Mouse (Mus musculus) left cerebral cortex, adult 18-20 months (tissue): ENCODE data around the gene Agpat3. TPM values are rescaled to one million over a fixed set of nuclear protein-coding genes. Genes with fewer than 3 reads are reported as not detected.

Source experiments
- DNase-seq, 2 experiments: peaks; one replicate each; pipeline ENCODE4 v3.0.0; 2021 to 2022; ENCODE audit warnings: low spot score in 2 of 2, mixed read lengths in 1 of 2
- total RNA-seq, 2 experiments: library from RNA; stranded (reverse); gene quantifications; 2 replicates each; pipeline ENCODE4 v1.2.3; 2021

Gene Agpat3
- total RNA-seq, 2 experiments from 2014 or later = 233 to 243 TPM

DNA sequence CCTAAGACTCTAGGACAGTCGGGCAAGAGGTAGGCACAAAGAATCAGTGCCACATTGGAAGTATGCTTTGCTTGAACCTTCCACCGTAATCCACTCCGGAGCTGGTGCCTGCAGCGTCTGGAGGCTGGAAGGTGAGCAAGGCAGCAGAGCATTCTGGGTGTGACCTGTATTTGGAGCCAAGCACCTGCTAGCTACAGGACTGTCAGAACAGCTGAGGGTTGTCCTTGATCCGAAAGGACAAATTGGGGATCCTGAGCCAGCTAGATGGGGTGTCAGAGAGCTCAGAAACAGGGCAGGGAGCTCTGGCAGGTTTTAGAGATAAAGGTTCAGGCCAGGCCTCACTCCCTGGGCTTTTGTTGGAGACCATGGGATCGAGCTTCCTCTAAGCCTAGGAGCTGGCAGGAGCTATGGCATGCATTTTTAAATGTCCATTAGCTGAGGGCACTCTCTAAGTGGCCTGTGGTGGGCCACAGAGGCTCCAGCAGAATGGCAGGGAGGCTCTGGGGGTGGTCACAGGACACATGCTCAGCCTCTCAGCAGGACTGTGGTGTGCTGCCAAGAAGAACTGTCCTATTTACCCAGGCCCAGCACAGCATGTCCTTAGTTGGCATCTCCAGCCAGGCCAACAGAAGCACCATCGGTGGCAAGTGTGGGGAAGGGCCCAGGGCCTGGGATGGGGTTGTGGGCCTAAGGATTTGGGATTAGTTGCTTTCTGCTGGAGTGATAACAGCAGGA, 91.2 kb downstream of the Agpat3 start:
- DNase-seq = no peak

- DNase-seq = no peak
These were observed 92.0 kb downstream of the Agpat3 start for GRCm38 (mm10) chr10:78260322-78260721.

- DNase-seq = no peak
These were observed 92.6 kb downstream of the Agpat3 start for GRCm38 (mm10) chr10:78259702-78260101.

GRCm38 (mm10) chr10:78259230-78259629, 93.1 kb downstream of the Agpat3 start:
- DNase-seq = no peak

- no peak for DNase-seq
These were observed 94.1 kb downstream of the Agpat3 start for GRCm38 (mm10) chr10:78258142-78258675.

GRCm38 (mm10) chr10:78255646-78256059, 96.6 kb downstream of the Agpat3 start:
- peak; percentile 20 to 27 for DNase-seq

DNA sequence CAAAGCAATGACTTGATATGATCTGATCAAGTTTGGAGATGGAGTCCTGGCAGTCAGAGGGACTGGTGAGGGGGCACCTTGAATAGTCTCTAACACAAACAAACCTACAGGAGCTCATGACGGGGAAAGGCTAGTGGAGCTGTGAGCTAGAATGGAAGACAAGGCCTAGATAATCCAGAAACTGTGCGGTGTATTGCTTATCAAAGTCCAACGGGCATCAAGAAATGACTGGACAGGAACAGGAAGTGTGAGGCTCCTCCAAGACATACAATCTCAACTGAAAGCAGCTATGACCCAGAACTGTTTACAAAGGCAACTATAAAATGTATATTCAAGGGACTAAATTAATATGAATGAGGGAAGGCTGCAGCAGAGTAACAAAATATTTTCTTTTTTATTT, 105.1 kb downstream of the Agpat3 start:
- DNase-seq = no peak

DNA sequence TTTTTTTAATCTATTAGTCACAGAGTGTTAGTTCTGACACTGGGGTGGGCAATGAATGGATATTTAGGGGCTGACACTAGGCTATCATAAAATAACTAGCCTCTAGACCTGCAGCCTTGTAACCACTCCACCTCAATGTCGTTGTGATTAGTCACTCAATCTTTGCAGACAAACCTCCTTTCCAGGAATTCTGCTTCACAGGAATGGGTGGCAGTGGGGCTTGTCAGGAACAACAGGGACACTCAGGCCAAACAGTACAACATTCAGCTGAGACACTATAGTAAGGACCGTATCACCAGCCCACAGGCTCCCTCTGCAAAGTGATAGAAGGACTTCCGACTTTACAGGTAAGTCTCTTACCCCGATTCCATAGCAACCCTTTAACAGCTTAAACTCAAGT, 105.6 kb downstream of the Agpat3 start:
- DNase-seq = no peak

- no peak for DNase-seq
These were observed 107.1 kb downstream of the Agpat3 start for GRCm38 (mm10) chr10:78245225-78245547.

- peak; percentile 87 to 91 for DNase-seq
These were observed 107.7 kb downstream of the Agpat3 start, which contains the start of gene Trappc10 for GRCm38 (mm10) chr10:78244438-78245224. TSS of gene Trappc10 (minus strand) at chr10:78244641.

DNA sequence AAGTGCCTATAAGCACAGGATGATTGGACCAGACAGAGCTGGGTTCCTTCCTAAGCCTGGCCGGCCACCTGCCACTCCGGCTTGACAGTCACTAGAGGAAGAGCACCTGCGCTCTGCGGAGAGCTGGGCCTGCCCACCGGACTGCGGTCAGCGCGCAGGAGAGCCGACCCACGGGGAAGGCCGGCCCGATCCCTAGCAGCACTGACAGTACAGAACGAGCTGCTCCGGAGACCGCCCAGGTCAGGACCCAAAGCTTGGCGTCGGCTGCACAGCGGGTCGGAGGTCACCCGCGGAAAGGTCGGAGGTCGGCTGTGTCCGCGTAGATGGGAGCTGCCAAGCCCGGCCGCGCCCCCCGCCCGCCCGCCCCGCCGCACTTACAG, 108.2 kb downstream of the Agpat3 start:
- DNase-seq = peak in 1 of 2 experiments; percentile 34

- DNase-seq = no peak
These were observed 113.4 kb downstream of the Agpat3 start for GRCm38 (mm10) chr10:78238926-78239325.

DNA sequence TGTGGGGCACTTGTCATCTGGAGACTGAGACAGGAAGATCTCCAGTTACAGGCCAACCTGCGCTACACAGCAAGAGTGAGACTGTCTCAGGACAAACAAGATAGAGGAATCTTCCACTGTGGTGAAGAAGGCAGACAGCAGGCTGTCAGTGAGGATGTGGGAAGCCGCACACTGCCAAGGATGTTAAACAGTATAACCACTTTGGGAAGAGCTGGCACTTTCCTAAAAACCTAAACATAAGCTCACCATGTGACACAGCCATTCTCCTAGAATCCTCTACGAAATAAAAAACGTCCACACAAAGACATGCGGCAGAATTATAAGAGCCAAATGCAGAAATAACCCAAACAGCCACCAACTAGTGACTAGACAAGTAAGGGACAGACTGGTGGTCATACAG, 114.0 kb downstream of the Agpat3 start:
- DNase-seq = peak in 1 of 2 experiments; percentile 47

DNA sequence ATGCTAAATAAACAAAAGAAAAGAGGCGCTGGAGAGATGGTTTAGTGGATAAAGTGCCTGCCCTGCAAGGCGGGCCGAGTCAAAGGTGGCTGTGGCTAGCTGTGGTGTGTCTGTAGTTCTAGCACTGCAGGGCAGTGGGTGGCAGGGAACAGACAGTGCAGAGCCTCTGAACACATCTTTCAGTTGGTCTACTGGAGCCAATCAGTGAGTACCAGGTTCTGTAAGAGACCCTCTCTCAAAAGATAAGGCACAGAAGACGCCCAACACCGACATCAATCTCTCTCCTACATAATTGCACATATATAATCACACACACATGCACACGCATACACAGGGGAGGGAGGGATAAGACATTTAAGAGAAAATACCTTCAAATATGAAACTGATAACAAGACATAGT, 114.5 kb downstream of the Agpat3 start:
- DNase-seq = no peak

- no peak for DNase-seq
These were observed 115.2 kb downstream of the Agpat3 start for GRCm38 (mm10) chr10:78236885-78237629.

DNA sequence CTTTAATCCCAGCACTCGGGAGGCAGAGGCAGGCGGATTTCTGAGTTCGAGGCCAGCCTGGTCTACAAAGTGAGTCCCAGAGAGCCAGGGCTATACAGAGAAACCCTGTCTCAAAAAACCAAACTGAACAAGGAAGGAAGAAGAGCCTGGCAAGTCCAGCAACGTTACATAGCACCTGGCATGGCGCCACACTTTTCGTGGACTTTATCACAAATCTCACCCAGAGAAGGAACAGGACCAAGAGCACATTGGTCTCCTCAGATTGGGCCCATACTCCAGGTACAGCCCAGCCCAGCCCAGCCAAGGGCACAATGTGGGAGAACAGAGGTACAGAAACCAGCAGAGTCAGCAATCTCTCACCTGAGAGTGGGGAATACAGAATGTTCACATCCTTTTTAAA, 118.5 kb downstream of the Agpat3 start:
- DNase-seq = no peak

DNA sequence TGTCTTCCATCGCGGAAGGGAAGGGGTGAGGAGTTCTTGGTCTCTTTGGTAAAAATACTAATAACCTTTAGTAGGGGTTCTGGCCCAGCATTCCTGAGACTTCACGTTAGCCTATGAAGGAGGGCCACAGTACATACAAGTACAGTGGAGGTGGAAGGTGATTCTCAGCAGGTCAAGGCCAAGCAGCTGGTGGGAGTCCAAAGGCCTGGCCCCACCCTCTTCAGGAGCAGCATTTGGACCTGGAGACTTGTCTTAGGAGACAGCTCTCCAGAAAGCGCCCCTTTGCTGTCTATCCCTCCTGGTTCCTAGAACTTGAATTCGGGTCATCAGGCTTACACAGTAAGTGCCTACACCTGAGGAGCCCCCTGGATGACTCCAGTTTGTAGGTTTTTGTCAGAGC, 119.1 kb downstream of the Agpat3 start:
- no peak for DNase-seq

GRCm38 (mm10) chr10:78232301-78232980, 119.8 kb downstream of the Agpat3 start:
- DNase-seq = no peak

DNA sequence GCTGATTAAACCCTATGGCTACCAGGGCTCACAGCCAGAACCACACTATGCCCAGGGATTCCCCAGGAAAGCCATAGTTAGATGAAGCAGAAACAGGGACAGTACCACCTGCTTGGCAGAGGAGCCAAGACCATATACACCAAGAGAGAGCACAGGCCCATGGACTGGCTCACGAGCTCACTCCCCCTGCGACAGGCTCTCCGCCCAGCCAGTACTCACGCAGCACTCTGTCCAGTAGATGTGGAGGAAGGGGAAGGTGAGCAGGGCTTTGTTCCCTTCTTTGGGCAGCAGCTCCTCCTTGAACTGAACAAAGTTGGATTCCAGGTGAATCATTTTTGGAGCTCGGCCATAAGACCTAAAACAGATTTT, 123.7 kb downstream of the Agpat3 start:
- DNase-seq = no peak

GRCm38 (mm10) chr10:78227875-78228559, 124.3 kb downstream of the Agpat3 start:
- DNase-seq = no peak

DNA sequence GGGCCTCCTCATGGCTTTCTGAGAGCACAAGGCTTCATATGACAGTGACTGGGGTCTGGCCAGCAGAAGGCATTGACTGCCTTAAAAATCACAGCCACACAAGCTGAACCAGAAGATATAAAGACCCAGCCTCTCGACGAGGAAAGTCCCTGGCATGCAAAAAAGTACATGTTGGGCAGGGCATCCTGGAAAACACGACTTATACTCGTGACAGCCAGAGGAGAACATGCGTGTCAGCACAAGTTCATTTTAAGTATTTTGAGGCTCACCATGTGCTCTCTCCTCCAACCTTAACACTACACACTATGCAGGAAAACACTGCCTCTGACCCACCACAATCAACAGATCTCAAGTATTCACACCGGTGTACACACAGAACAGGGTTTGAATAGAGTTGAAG, 128.2 kb downstream of the Agpat3 start:
- no peak for DNase-seq
